Mouse (Mus musculus): ENCODE measurements around the gene Ap1s3. TPM values are rescaled to one million over a fixed set of nuclear protein-coding genes. Genes with fewer than 3 reads are reported as not detected.

The Ap1s3 gene
- polyA plus RNA-seq, 1 experiment from 2014 or later = 0.12 TPM

DNA sequence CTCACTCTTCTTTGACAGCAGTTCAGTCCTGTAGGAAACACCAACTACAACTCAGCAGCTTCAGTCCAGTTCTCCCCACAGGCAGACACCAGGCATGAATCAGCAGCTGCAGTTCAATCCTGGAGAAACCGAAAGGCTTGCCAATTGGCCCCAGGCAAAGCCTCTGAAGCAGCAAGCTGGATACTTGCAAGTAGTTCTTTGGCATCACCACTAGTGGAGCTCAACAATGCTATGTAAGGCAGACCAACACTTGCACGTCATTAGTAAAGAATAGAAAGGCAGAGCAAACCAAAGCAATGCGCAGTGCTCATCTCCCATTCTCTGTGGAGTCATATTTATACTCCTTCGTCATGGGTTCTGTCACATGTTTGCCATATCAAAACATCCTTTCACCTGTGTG is 99.9 kb downstream of the Ap1s3 start:
- no peaks in the 10 kb centered on the region for H3K4me1 ChIP-seq (replicated peaks)
- H3K4me3 ChIP-seq = no peak overlapping the region
- no peaks in the 10 kb centered on the region for H3K36me3 ChIP-seq
- H3K27ac ChIP-seq = no peak overlapping the region
- no peak for DNase-seq (ENCODE audit: low spot score)
- no peaks in the 10 kb centered on the region for H3K9me3 ChIP-seq
- no peaks in the 10 kb centered on the region for H3K27me3 ChIP-seq (ENCODE audit: insufficient read depth, poor library complexity, severe bottlenecking)
- 83% methylated on average over 4 of the region's 4 CpGs for WGBS

DNA sequence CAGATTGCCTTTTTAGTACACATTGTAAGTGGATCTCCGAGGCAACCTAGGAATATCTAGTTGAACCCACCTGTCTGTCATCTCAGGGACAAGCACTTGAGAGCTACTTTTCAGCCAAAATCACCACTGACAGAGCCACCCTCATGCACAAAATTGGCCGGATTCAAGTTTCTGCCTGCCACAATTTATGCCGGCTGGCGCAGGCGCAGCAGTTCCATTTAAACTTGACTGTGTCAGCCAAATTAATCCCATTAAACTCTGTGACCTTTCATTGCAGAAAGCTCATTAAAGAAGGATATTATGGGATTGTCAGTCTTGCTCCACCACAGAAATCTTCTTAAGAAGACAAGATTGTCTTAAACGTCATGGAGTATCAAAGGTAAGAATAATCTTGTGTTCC is 100.6 kb downstream of the Ap1s3 start:
- H3K27ac ChIP-seq = no peak overlapping the region
- no peak for DNase-seq (ENCODE audit: low spot score)
- no peak overlapping the region for H3K4me3 ChIP-seq
- H3K36me3 ChIP-seq = no peaks in the 10 kb centered on the region
- no peaks in the 10 kb centered on the region for H3K9me3 ChIP-seq
- H3K4me1 ChIP-seq (replicated peaks) = no peaks in the 10 kb centered on the region
- no peaks in the 10 kb centered on the region for H3K27me3 ChIP-seq (ENCODE audit: insufficient read depth, poor library complexity, severe bottlenecking)
- 89% methylated on average over 6 of the region's 6 CpGs for WGBS

DNA sequence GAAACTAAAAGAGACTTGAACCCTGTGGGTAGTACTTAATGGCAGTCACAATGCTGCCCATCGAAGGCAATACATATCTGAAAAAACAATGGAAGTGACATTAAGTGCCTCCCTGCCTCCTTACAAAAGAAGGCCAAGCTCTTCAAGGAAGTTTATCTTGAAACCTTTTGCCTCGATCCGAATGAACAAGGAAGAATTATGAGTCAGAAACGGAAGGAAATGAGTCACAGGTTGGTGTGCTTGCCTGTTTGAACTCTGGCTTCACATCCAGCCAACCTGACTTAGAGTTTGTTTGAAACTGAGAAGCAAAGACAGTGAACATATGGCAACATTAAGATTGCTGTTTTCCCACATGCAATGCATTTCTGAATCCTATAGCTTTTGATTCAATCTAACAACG is 110.6 kb downstream of the Ap1s3 start:
- WGBS = 88% methylated on average over 5 of the region's 5 CpGs
- no peak for DNase-seq (ENCODE audit: low spot score)
- no peaks in the 10 kb centered on the region for H3K27me3 ChIP-seq (ENCODE audit: insufficient read depth, poor library complexity, severe bottlenecking)
- no peaks in the 10 kb centered on the region for H3K4me1 ChIP-seq (replicated peaks)
- no peaks in the 10 kb centered on the region for H3K9me3 ChIP-seq
- H3K4me3 ChIP-seq = no peak overlapping the region
- no peak overlapping the region for H3K27ac ChIP-seq
- no peaks in the 10 kb centered on the region for H3K36me3 ChIP-seq

Other genes starting within 250 kb of the Ap1s3 start
- 4.1 and 4.5 TPM in 2 replicates for gene Scg2, start 231.9 kb downstream of the Ap1s3 start, polyA plus RNA-seq (2016; fragmentation: Nextera tagmentation; extraction: Ambion mirVana)
- 59.1 and 64.5 TPM in 2 replicates for gene Mrpl44, start 104.0 kb upstream of the Ap1s3 start, polyA plus RNA-seq (2016; fragmentation: Nextera tagmentation; extraction: Ambion mirVana)
- gene Wdfy1, start 104.2 kb upstream of the Ap1s3 start, polyA plus RNA-seq (2016; fragmentation: Nextera tagmentation; extraction: Ambion mirVana) = 41.0 and 44.9 TPM in 2 replicates
- gene Serpine2, start 189.2 kb upstream of the Ap1s3 start, polyA plus RNA-seq (2016; fragmentation: Nextera tagmentation; extraction: Ambion mirVana) = 68.2 and 70.8 TPM in 2 replicates